ENCODE assay signal across 8 mouse cellular contexts in genomic region chr1:135728631-135729366, GRCm38 (mm10). TPM values are rescaled to one million over a fixed set of nuclear protein-coding genes. Genes with fewer than 3 reads are reported as not detected.
A peak's percentile ranks its signal among the peaks of the same experiment; 100 is the strongest.
DNase-seq lines count a peak whose midpoint lies in the region; ATAC-seq lines count a peak whose summit lies in the region.

No protein-coding gene starts in this region.

- peak overlapping the region; percentile 40 for H3K4me3 ChIP-seq in hindbrain, embryonic 11.5 days (ENCODE audit: low read depth, low read length)

- peak overlapping the region; percentile 38 for H3K9ac ChIP-seq in hindbrain, embryonic 11.5 days (ENCODE audit: low read depth, low read length)

- peak overlapping the region; percentile 79 for H3K4me2 ChIP-seq in hindbrain, embryonic 11.5 days (replicated peaks; ENCODE audit: low read depth, low read length)

- ATAC-seq in hindbrain, embryonic 11.5 days (ENCODE audit: low FRiP score) = peak; percentile 83

- no peaks in the 10 kb centered on the region for H3K27me3 ChIP-seq in hindbrain, embryonic 11.5 days (ENCODE audit: control insufficient read depth, insufficient read depth, low read length)

- peaks cover 4% of the 10 kb centered on the region; the same call in 1 of the 2 replicates for H3K4me1 ChIP-seq in hindbrain, embryonic 11.5 days (replicated peaks; ENCODE audit: control insufficient read depth, insufficient read depth, low read length)

- H3K9me3 ChIP-seq in hindbrain, embryonic 11.5 days (ENCODE audit: control insufficient read depth, low read length) = no peaks in the 10 kb centered on the region

- DNase-seq in NIH3T3 (ENCODE audit: low read depth) = peak; percentile 93
- DNase-seq in cerebellum, adult 9-10 months = peak; percentile 28
- peak; percentile 77 to 90 for DNase-seq in frontal cortex, adult 2 months (ENCODE audit: extremely low spot score in 1 of 2, low spot score in 1 of 2)
- DNase-seq in hindbrain, embryonic 11.5 days (ENCODE audit: low spot score) = peak; percentile 90
- peak; percentile 67 to 72 for DNase-seq in layer of hippocampus, postnatal 25 days (ENCODE audit: extremely low spot score in 1 of 2, low spot score in 1 of 2)
- DNase-seq in lung, postnatal 14 days = peak; percentile 92
- peak; percentile 84 for DNase-seq in ovary, postnatal 36 days (ENCODE audit: low spot score)
- peak; percentile 97 for DNase-seq in thymus, postnatal 14 days

- 1% methylated on average over 35 of the region's 35 CpGs for WGBS in hindbrain, embryonic 11.5 days

- no peak overlapping the region for H3K27ac ChIP-seq in hindbrain, embryonic 11.5 days (ENCODE audit: low read depth, low read length)

- H3K36me3 ChIP-seq in hindbrain, embryonic 11.5 days (ENCODE audit: control insufficient read depth, insufficient read depth, low read length) = no peaks in the 10 kb centered on the region

RNA-seq across cellular contexts. Expression of gene Csrp1, which starts 8.9 kb away (rescaled TPM):
- polyA plus RNA-seq in frontal cortex, adult 2 months (2012; rRNA removed) = 205 and 232 TPM in 2 replicates
- polyA plus RNA-seq in hindbrain, embryonic 11.5 days (2014; fragmentation: Nextera tagmentation; extraction: Ambion mirVana) = 42.2 and 42.8 TPM in 2 replicates
- total RNA-seq in layer of hippocampus, postnatal 25 days (2021) = 100 to 1,000 TPM; 197 to 219 TPM

RNA-seq across cellular contexts. Expression of gene Phlda3, which starts 37.1 kb away (rescaled TPM):
- polyA plus RNA-seq in frontal cortex, adult 2 months (2012; rRNA removed) = 33.6 and 41.1 TPM in 2 replicates
- polyA plus RNA-seq in hindbrain, embryonic 11.5 days (2014; fragmentation: Nextera tagmentation; extraction: Ambion mirVana) = 18.2 and 18.6 TPM in 2 replicates
- 10 to 100 TPM; 17.2 to 22.7 TPM for total RNA-seq in layer of hippocampus, postnatal 25 days (2021)

RNA-seq across cellular contexts. Expression of gene Tnni1, which starts 50.4 kb away (rescaled TPM):
- 10.5 and 11.3 TPM in 2 replicates for polyA plus RNA-seq in frontal cortex, adult 2 months (2012; rRNA removed)
- 6.0 and 11.3 TPM in 2 replicates for polyA plus RNA-seq in hindbrain, embryonic 11.5 days (2014; fragmentation: Nextera tagmentation; extraction: Ambion mirVana)
- 1 to 10 TPM; 4.1 to 5.9 TPM for total RNA-seq in layer of hippocampus, postnatal 25 days (2021)

Comparison
In these comparisons a context has a peak if more than half of its experiments do, and no peak if none do; other contexts are left out.
1. DNase-seq: peak in every context shown above with its lines; median percentile 97 in thymus, postnatal 14 days; 93 in NIH3T3; 92 in lung, postnatal 14 days; 90 in hindbrain, embryonic 11.5 days; 84 in ovary, postnatal 36 days; 84 in frontal cortex, adult 2 months; 70 in layer of hippocampus, postnatal 25 days; 28 in cerebellum, adult 9-10 months.